Mouse (Mus musculus): ENCODE data around the gene Tnnt3.

The Tnnt3 gene

GRCm38 (mm10) chr7:142500032-142500431 is 1.4 kb downstream of the Tnnt3 start:
- in situ Hi-C loops (cut with MboI; ENCODE audit: unreplicated experiment in 2 of 2) = loop anchor here in 1 of 2 experiments (25.0 kb wide), 1 partner anchor 562 kb away; the partner anchor contains the start of genes Cd81 and Tssc4

GRCm38 (mm10) chr7:142503206-142503605 is 4.6 kb downstream of the Tnnt3 start:
- in situ Hi-C loops (cut with MboI; ENCODE audit: unreplicated experiment in 2 of 2) = loop anchor here in 1 of 2 experiments (25.0 kb wide), 1 partner anchor 559 kb away; the partner anchor contains the start of genes Cd81 and Tssc4

- in situ Hi-C loops (cut with MboI; ENCODE audit: unreplicated experiment in 2 of 2) = loop anchor here in 1 of 2 experiments (25.0 kb wide), 1 partner anchor 556 kb away; the partner anchor contains the start of genes Cd81 and Tssc4
These were observed 7.3 kb downstream of the Tnnt3 start for GRCm38 (mm10) chr7:142505942-142506341.

- in situ Hi-C loops (cut with MboI; ENCODE audit: unreplicated experiment in 2 of 2) = loop anchor here in 1 of 2 experiments (25.0 kb wide), 1 partner anchor 556 kb away; the partner anchor contains the start of genes Cd81 and Tssc4
These were observed 7.9 kb downstream of the Tnnt3 start for GRCm38 (mm10) chr7:142506501-142506900.

GRCm38 (mm10) chr7:142507453-142507852 is 8.8 kb downstream of the Tnnt3 start:
- in situ Hi-C loops (cut with MboI; ENCODE audit: unreplicated experiment in 2 of 2) = loop anchor here in 1 of 2 experiments (25.0 kb wide), 1 partner anchor 555 kb away; the partner anchor contains the start of genes Cd81 and Tssc4

DNA sequence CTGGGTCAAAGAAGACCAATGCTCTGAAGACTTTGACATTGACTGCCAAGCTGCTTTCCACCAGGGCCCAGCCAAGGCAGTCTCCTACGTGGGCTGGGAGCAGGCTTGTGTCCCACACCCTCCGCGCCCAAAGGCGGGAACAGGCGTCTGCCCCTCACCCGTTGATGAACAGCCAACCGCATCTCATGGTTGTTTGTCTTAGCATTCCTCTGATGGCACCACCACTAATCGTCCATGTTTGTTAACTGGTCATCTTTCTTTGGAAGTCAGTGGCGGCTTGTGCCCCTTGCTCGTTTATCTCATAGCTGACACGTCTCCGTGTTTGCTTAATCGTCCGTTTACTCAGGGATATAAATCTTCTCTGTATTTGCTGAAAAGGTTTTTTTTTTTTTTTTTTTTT is 10.9 kb downstream of the Tnnt3 start:
- in situ Hi-C loops (cut with MboI; ENCODE audit: unreplicated experiment in 2 of 2) = loop anchor here in 1 of 2 experiments (25.0 kb wide), 1 partner anchor 553 kb away; the partner anchor contains the start of genes Cd81 and Tssc4

DNA sequence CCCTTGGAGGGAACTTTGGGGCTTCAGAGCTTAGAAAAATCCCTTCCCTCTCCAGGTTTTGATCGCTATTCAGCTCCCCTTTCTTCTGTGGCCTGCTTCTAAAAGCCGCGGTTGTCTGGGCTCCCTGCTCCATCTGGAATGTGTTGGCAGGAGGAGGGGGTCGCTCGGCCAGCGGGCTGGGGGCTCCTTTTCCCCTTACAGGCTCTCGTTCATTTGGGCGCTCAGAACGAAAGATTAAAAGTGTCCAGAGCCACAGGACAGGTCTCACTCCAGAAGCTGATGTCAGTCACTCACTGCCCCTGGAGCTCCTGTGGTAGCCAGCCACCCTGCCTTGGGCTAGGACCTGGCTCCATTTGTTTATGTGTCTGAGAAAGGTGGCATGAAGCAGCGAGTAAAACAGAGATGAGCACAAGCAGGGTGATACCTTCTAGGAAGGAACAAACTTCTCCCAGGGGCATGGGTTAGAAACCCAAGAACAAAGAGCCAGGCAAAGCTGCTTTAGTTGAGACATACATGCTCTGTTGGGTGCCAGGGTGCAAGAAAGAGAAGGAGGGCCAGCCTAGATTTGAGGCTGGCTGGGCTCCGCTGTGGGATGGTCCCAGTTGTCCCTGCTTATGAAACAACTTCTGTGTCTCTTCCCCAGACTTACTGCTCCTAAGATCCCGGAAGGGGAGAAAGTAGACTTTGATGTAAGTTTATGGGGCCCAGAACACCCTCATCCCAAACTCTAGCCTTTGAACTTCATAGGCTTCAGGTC is 11.6 kb downstream of the Tnnt3 start:
- in situ Hi-C loops (cut with MboI; ENCODE audit: unreplicated experiment in 2 of 2) = loop anchor here in 1 of 2 experiments (25.0 kb wide), 1 partner anchor 552 kb away; the partner anchor contains the start of genes Cd81 and Tssc4

GRCm38 (mm10) chr7:142514048-142514447 is 15.4 kb downstream of the Tnnt3 start:
- in situ Hi-C loops (cut with MboI; ENCODE audit: unreplicated experiment in 2 of 2) = loop anchor here in 1 of 2 experiments (25.0 kb wide), 1 partner anchor 548 kb away; the partner anchor contains the start of genes Cd81 and Tssc4

- in situ Hi-C loops (cut with MboI; ENCODE audit: unreplicated experiment in 2 of 2) = loop anchor here in 1 of 2 experiments (25.0 kb wide), 1 partner anchor 546 kb away; the partner anchor contains the start of genes Cd81 and Tssc4
These were observed 17.8 kb downstream of the Tnnt3 start for GRCm38 (mm10) chr7:142516221-142516978.

GRCm38 (mm10) chr7:142517531-142517930 is 18.9 kb downstream of the Tnnt3 start:
- in situ Hi-C loops (cut with MboI; ENCODE audit: unreplicated experiment in 2 of 2) = loop anchor here in 1 of 2 experiments (25.0 kb wide), 1 partner anchor 545 kb away; the partner anchor contains the start of genes Cd81 and Tssc4

GRCm38 (mm10) chr7:142520331-142520730 is 21.7 kb downstream of the Tnnt3 start:
- in situ Hi-C loops (cut with MboI; ENCODE audit: unreplicated experiment in 2 of 2) = loop anchor here in 1 of 2 experiments (25.0 kb wide), 1 partner anchor 542 kb away; the partner anchor contains the start of genes Cd81 and Tssc4

GRCm38 (mm10) chr7:142522352-142522751 is 23.7 kb downstream of the Tnnt3 start:
- in situ Hi-C loops (cut with MboI; ENCODE audit: unreplicated experiment in 2 of 2) = loop anchor here in 1 of 2 experiments (25.0 kb wide), 1 partner anchor 540 kb away; the partner anchor contains the start of genes Cd81 and Tssc4

DNA sequence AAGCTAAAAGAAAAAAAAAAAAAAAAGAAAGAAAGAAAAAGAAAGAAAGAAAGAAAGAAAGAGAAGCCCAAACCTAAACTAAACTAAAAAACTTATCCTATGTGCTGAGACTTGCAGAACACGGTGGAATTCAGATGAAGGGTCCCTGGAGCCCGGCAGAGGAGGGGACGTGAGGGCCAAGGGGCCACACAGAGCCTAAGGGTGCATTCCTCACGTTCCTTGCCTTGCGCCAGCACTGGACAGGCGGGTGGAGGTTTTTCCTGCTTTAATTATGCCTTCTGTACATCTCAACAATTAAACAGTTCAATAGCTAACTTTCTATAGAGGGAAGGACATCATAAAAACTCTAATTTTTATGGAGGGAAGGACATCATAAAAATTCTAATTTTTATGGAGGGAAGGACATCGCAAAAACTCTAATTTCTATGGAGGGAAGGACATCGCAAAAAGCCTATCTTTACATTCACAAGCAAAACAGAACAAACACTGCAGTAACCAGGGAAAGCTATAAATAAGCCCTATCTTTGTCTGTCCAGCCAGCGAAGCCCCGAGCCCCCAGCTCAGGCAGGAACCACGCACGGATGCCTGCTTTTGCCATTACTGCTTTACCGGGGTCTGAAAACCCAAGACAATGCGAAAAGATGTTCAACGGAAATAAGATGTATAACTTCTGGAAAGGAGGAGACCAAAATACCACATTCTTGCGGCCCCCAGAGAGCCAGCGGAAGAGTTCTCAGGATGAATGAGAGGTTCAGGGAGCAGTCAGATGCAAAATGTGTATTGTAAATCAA is 24.8 kb downstream of the Tnnt3 start:
- in situ Hi-C loops (cut with MboI; ENCODE audit: unreplicated experiment in 2 of 2) = loop anchor here in 1 of 2 experiments (25.0 kb wide), 1 partner anchor 539 kb away; the partner anchor contains the start of genes Cd81 and Tssc4

DNA sequence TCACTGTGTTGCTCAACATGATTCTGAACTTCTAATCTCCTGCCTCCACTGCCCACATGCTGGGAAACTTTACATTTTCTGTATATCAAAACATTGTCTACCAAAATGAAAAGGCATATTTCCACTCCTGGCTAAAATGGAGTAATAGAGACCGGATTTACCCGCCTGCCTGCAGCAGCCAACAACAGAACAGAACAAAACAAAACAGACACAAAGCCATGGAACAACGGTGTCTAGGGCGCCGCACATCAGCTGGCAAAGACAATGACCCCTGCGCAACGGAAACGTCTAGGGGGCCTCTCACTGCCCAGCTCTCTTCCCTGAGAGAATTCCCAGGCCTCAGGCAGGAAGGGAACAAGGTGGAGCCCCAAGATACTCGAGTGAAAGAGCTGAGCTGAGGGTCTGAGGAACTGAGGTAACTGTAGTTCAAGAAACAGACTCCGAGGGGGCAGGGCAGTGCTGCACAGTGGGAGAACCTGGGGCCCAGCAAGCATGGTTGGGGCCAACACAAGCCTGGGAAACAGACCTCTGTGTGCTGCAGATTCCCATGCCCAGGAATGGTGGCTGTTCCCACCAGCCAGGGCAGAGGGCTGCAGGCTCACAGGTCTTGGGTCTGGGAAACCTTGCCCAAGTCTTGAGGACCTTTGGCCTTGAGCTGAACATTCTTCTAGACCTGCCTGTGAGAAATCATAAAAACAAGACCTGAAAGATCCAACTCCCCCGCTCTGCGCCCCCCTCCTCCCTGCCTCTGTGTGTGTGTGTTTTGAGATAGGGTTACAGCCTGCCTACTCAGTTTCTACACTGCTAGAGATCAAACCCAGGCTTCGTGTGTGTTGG is 26.9 kb downstream of the Tnnt3 start:
- in situ Hi-C loops (cut with MboI; ENCODE audit: unreplicated experiment in 2 of 2) = no loop called here

DNA sequence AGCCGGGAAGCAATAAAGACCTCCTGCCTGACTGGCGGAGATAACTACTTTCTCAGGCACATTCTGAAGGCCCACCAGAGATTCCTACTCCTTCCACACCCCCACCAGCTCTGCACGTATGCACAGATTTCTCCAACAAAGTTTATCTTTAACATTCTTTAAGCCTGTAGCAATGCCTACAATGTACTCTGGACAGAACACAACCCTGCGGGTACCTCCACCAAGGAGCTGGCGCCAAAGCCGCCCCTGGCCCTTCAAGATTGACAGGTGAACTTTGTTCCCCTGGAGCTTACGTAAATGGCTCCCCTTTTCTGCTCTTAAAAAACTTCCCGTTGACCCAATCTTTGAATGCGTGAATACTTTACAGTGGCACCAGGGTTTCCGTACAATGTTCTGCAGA is 30.7 kb downstream of the Tnnt3 start:
- in situ Hi-C loops (cut with MboI; ENCODE audit: unreplicated experiment in 2 of 2) = no loop called here

DNA sequence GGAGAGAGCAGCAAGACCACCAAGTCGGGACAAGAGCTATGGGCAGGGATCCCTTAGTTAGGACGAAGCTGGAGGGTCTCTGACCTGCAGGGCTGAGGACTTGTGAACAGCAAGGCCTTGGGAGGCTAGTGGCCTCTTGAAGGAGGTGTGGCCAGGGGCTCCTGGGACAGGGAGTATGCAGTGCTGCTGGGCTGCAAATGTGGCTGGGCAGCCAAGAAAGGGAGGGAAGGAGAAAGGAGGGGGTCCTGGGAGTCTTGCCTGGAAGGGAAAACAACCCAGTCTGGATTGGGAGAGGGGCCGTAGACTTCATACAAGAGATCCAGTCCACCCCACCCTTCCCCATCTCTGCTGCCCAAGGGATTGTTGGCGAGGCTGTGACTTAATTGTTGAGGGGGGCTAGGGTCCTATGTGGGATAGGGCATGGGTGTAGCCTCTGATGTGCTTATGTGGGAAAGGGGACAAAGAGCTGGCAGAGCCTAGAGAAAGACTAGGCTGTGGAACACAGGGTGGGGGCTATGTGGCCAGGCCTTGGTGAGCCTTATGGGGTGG is 33.4 kb downstream of the Tnnt3 start:
- in situ Hi-C loops (cut with MboI; ENCODE audit: unreplicated experiment in 2 of 2) = loop anchor here in 1 of 2 experiments (5.0 kb wide), 1 partner anchor 85 kb away; no protein-coding TSS in a partner anchor

DNA sequence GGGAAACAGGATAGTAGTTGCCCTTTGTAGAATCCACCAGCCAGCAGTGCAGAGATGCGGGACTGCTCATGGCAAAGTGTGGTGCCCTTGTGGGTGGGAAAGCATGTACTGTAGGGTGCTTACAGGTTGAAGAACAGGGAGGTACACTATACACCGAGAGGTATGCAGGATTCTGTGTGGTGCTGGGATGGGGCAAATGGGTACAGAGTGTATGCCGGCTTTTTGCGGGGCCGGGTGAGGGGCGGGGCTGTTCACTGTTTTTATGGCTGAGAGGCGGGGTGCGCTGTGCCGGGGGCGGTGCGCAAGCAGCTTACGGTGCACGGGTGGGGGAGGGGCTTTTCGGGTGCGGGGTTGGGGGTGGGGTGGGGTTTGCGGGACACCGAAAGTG is 34.0 kb downstream of the Tnnt3 start, which contains the start of gene Mrpl23:
Gene Mrpl23 (plus strand): TSS at position 16 of the 388 bp plus-strand sequence.
- in situ Hi-C loops (cut with MboI; ENCODE audit: unreplicated experiment in 2 of 2) = loop anchor here in 1 of 2 experiments (5.0 kb wide), 1 partner anchor 85 kb away; no protein-coding TSS in a partner anchor
